Mouse (Mus musculus) erythroid progenitor cell, adult 5-6 weeks (primary cell): ENCODE data around the gene Fthl17c. TPM values are rescaled to one million over a fixed set of nuclear protein-coding genes. Genes with fewer than 3 reads are reported as not detected.
"Not testable (repeated sequence)": the region's sequence is repeated elsewhere in the genome, so short reads cannot be mapped to it uniquely, and the experiment has no call there.

Experiments
- ATAC-seq: replicated peaks from 2 replicates; pipeline ENCODE4 v1.8.0; 2016; ENCODE audit warnings: moderate number of reproducible peaks, mild to moderate bottlenecking, moderate TSS enrichment, inconsistent platforms; ENCODE audit not compliant: poor library complexity, low FRiP score, severe bottlenecking
- total RNA-seq, 2 experiments: library from RNA; stranded (forward) in 1 of 2; stranded (reverse) in 1 of 2; fragments of 150-400 nt in 1 of 2; fragments of 186-747, 209-891 nt in 1 of 2; gene quantifications; 2 replicates each; pipeline versions ENCODE4 v1.2.3 to v1.2.4; 2015 to 2017; ENCODE audit warnings: low replicate concordance in 2 of 2

Gene Fthl17c
- not detected in 2 replicates for total RNA-seq (2015; ENCODE audit: low replicate concordance)
- not detected in 2 replicates for total RNA-seq (2017; ENCODE audit: low replicate concordance)

- ATAC-seq = not testable (repeated sequence)
These were observed at the start of gene Fthl17c for GRCm38 (mm10) chrX:8976459-8976858. Gene Fthl17c, minus strand, starts transcription at chrX:8976559.

- ATAC-seq = no peak
These were observed 43.1 kb upstream of the Fthl17c start for GRCm38 (mm10) chrX:9019481-9019880.

GRCm38 (mm10) chrX:9016079-9016478 is 39.7 kb upstream of the Fthl17c start:
- no peak for ATAC-seq

- ATAC-seq = not testable (repeated sequence)
These were observed 10.3 kb upstream of the Fthl17c start, which contains the start of gene Fthl17d for GRCm38 (mm10) chrX:8986655-8987054. Gene Fthl17d, minus strand, starts transcription at chrX:8986755.

- not testable (repeated sequence) for ATAC-seq
These were observed 11.7 kb downstream of the Fthl17c start for GRCm38 (mm10) chrX:8964618-8965017.

GRCm38 (mm10) chrX:8962875-8963274 is 13.5 kb downstream of the Fthl17c start, which contains the start of gene Fthl17b:
Gene Fthl17b, minus strand, starts transcription at chrX:8962975.
- not testable (repeated sequence) for ATAC-seq

GRCm38 (mm10) chrX:8948130-8948805 is 28.1 kb downstream of the Fthl17c start:
- ATAC-seq = not testable (repeated sequence)

- no peak for ATAC-seq
These were observed 32.3 kb downstream of the Fthl17c start for GRCm38 (mm10) chrX:8944041-8944440.

- no peak for ATAC-seq
These were observed 49.1 kb downstream of the Fthl17c start for GRCm38 (mm10) chrX:8927308-8927707.

Other genes with a start within 250 kb of the Fthl17c start
- gene Ssx9, start 228.1 kb downstream of the Fthl17c start, total RNA-seq (2015; ENCODE audit: low replicate concordance) = not detected in 2 replicates
- gene Ssx9, start 228.1 kb downstream of the Fthl17c start, total RNA-seq (2017; ENCODE audit: low replicate concordance) = not detected in 2 replicates
- gene Ssxb5, start 172.9 kb downstream of the Fthl17c start, total RNA-seq (2015; ENCODE audit: low replicate concordance) = not detected in 2 replicates
- gene Ssxb5, start 172.9 kb downstream of the Fthl17c start, total RNA-seq (2017; ENCODE audit: low replicate concordance) = not detected in 2 replicates
- not detected in 2 replicates for gene Gm6592, start 132.6 kb downstream of the Fthl17c start, total RNA-seq (2015; ENCODE audit: low replicate concordance)
- gene Gm6592, start 132.6 kb downstream of the Fthl17c start, total RNA-seq (2017; ENCODE audit: low replicate concordance) = not detected in 2 replicates
- gene Gm5751, start 102.3 kb downstream of the Fthl17c start, total RNA-seq (2015; ENCODE audit: low replicate concordance) = not detected in 2 replicates
- gene Gm5751, start 102.3 kb downstream of the Fthl17c start, total RNA-seq (2017; ENCODE audit: low replicate concordance) = not detected in 2 replicates
- gene B630019K06Rik, start 84.2 kb downstream of the Fthl17c start, total RNA-seq (2015; ENCODE audit: low replicate concordance) = not detected in 2 replicates
- gene B630019K06Rik, start 84.2 kb downstream of the Fthl17c start, total RNA-seq (2017; ENCODE audit: low replicate concordance) = not detected in 2 replicates
- gene Fthl17b, start 13.6 kb downstream of the Fthl17c start, total RNA-seq (2015; ENCODE audit: low replicate concordance) = not detected in 2 replicates
- not detected in 2 replicates for gene Fthl17b, start 13.6 kb downstream of the Fthl17c start, total RNA-seq (2017; ENCODE audit: low replicate concordance)
- not detected in 2 replicates for gene Fthl17d, start 10.2 kb upstream of the Fthl17c start, total RNA-seq (2015; ENCODE audit: low replicate concordance)
- gene Fthl17d, start 10.2 kb upstream of the Fthl17c start, total RNA-seq (2017; ENCODE audit: low replicate concordance) = not detected in 2 replicates
- not detected in 2 replicates for gene Fthl17e, start 56.9 kb upstream of the Fthl17c start, total RNA-seq (2015; ENCODE audit: low replicate concordance)
- gene Fthl17e, start 56.9 kb upstream of the Fthl17c start, total RNA-seq (2017; ENCODE audit: low replicate concordance) = not detected in 2 replicates
- not detected in 2 replicates for gene Fthl17f, start 86.5 kb upstream of the Fthl17c start, total RNA-seq (2015; ENCODE audit: low replicate concordance)
- not detected in 2 replicates for gene Fthl17f, start 86.5 kb upstream of the Fthl17c start, total RNA-seq (2017; ENCODE audit: low replicate concordance)
- gene 4930402K13Rik, start 128.0 kb upstream of the Fthl17c start, total RNA-seq (2015; ENCODE audit: low replicate concordance) = not detected in 2 replicates
- gene 4930402K13Rik, start 128.0 kb upstream of the Fthl17c start, total RNA-seq (2017; ENCODE audit: low replicate concordance) = not detected in 2 replicates
- gene Lancl3, start 223.3 kb upstream of the Fthl17c start, total RNA-seq (2015; ENCODE audit: low replicate concordance) = not detected in 2 replicates
- 0.51 TPM in 1 of 2 replicates, not detected in the other for gene Lancl3, start 223.3 kb upstream of the Fthl17c start, total RNA-seq (2017; ENCODE audit: low replicate concordance)